Mouse (Mus musculus): ENCODE measurements at regions not wholly inside any gene's neighbourhood (a gene's known extent, or its start where the extent isn't known, plus 50 kb on each side); places are given as distances from the start of the nearest gene placed in this dataset.

GRCm38 (mm10) chr4:48725660-48726348 lies 62.5 kb downstream of the Cavin4 start:
- no peak for DNase-seq

- no peak for DNase-seq
These were observed 63.1 kb downstream of the Cavin4 start for GRCm38 (mm10) chr4:48726349-48726835.

GRCm38 (mm10) chr4:48734854-48735564 lies 71.7 kb downstream of the Cavin4 start:
- no peak for DNase-seq

- no peak for DNase-seq
These were observed 82.9 kb downstream of the Cavin4 start for GRCm38 (mm10) chr4:48746237-48746636.

- DNase-seq: no peak
These were observed 86.3 kb downstream of the Cavin4 start for GRCm38 (mm10) chr4:48749566-48749965.

GRCm38 (mm10) chr4:48750087-48750486 lies 86.8 kb downstream of the Cavin4 start:
- no peak for DNase-seq

- DNase-seq: no peak
These were observed 91.3 kb downstream of the Cavin4 start for GRCm38 (mm10) chr4:48754466-48755171.

GRCm38 (mm10) chr4:48760625-48761024 lies 97.3 kb downstream of the Cavin4 start:
- DNase-seq: no peak

- no peak for DNase-seq
These were observed 103.1 kb downstream of the Cavin4 start for GRCm38 (mm10) chr4:48766458-48766857.

GRCm38 (mm10) chr4:48770403-48770953 lies 107.2 kb downstream of the Cavin4 start:
- DNase-seq: no peak

GRCm38 (mm10) chr4:48770954-48771665 lies 107.8 kb downstream of the Cavin4 start:
- no peak for DNase-seq

GRCm38 (mm10) chr4:48771836-48772235 lies 108.5 kb downstream of the Cavin4 start:
- DNase-seq: no peak

- DNase-seq: peak in 1 of 2 experiments; percentile 50
These were observed 116.0 kb downstream of the Cavin4 start for GRCm38 (mm10) chr4:48779202-48779905.

GRCm38 (mm10) chr4:48779955-48780354 lies 116.6 kb downstream of the Cavin4 start:
- no peak for DNase-seq

- no peak for DNase-seq
These were observed 117.8 kb downstream of the Cavin4 start for GRCm38 (mm10) chr4:48781099-48781498.

- DNase-seq: no peak
These were observed 119.4 kb downstream of the Cavin4 start for GRCm38 (mm10) chr4:48782686-48783085.

- DNase-seq: no peak
These were observed 127.8 kb downstream of the Cavin4 start for GRCm38 (mm10) chr4:48791096-48791495.

GRCm38 (mm10) chr4:48803777-48804176 lies 140.5 kb downstream of the Cavin4 start:
- no peak for DNase-seq

GRCm38 (mm10) chr4:48808571-48808970 lies 145.3 kb downstream of the Cavin4 start:
- DNase-seq: no peak

GRCm38 (mm10) chr4:48833718-48834117 lies 170.4 kb downstream of the Cavin4 start:
- no peak for DNase-seq

GRCm38 (mm10) chr4:48842777-48843214 lies 179.5 kb downstream of the Cavin4 start:
- DNase-seq: no peak

- DNase-seq: no peak
These were observed 188.0 kb upstream of the Plppr1 start for GRCm38 (mm10) chr4:48871105-48871504.
